Mouse (Mus musculus) CH12.LX (cell line): ENCODE data around the gene Asic2.

Experiments used
- CTCF ChIP-seq, 2 experiments: IDR thresholded peaks in 1 of 2; conservative IDR thresholded peaks in 1 of 2; 2 replicates each; pipeline ENCODE4 v1.5.1; 2011 to 2012; ENCODE audit warnings: low read depth in 2 of 2, low read length in 2 of 2, improper control_type of control experiment in 1 of 2, inconsistent platforms in 1 of 2, mild to moderate bottlenecking in 1 of 2, moderate library complexity in 1 of 2
- GABPA ChIP-seq: IDR thresholded peaks from 2 replicates; pipeline ENCODE4 v1.6.1; 2012; ENCODE audit warnings: low read depth, low read length, improper control_type of control experiment, inconsistent platforms; ENCODE audit not compliant: insufficient replicate concordance
- IRF4 ChIP-seq: IDR thresholded peaks from 2 replicates; pipeline ENCODE4 v1.6.1; 2014; ENCODE audit warnings: low read depth, mild to moderate bottlenecking, inconsistent platforms, low read length, improper control_type of control experiment
- POLR2A ChIP-seq: IDR thresholded peaks from 2 replicates; pipeline ENCODE4 v1.6.1; 2011; ENCODE audit warnings: low read depth, mild to moderate bottlenecking, improper control_type of control experiment, low read length
- ZKSCAN1 ChIP-seq: IDR thresholded peaks from 2 replicates; pipeline ENCODE4 v1.6.1; 2012; ENCODE audit warnings: low read depth, inconsistent platforms, low read length, improper control_type of control experiment, borderline replicate concordance

- TF ChIP-seq IRF4 (no peak), GABPA (no peak), POLR2A (no peak), CTCF (conservative IDR thresholded peaks at IDR 0.05 in 1 of 2, IDR thresholded peaks at IDR 0.05 in 1 of 2; ENCODE audit: low read depth in 2 of 2, low read length in 2 of 2) (no peak), ZKSCAN1 (no peak)
Measured at GRCm38 (mm10) chr11:80843435-80843834, 1124.8 kb downstream of the Asic2 start.
